Mouse (Mus musculus): ENCODE measurements around the gene Gstt1. TPM values are rescaled to one million over a fixed set of nuclear protein-coding genes. Genes with fewer than 3 reads are reported as not detected.

Gstt1 gene
- polyA plus RNA-seq, 1 experiment from 2014 or later: 3.8 TPM

GRCm38 (mm10) chr10:75830275-75830670 lies 31.9 kb upstream of the Gstt1 start:
- DNase-seq (ENCODE audit: extremely low spot score, low spot score): no peak
- Histone ChIP-seq H3K4me1 (peaks cover 22% of the 10 kb centered on the region), H3K4me3 (no peak overlapping the region), H3K9me3 (no peaks in the 10 kb centered on the region), H3K36me3 (replicated peaks) (no peaks in the 10 kb centered on the region), H3K27ac (no peak overlapping the region), H3K27me3 (ENCODE audit: poor library complexity, severe bottlenecking) (peaks cover 34% of the 10 kb centered on the region)
- WGBS: 83% methylated on average over 2 of the region's 2 CpGs

- no peaks in the 10 kb centered on the region for H3K36me3 ChIP-seq (replicated peaks)
- 80% methylated on average over 2 of the region's 2 CpGs for WGBS
- H3K9me3 ChIP-seq: no peaks in the 10 kb centered on the region
- H3K4me1 ChIP-seq: peaks cover 16% of the 10 kb centered on the region
- H3K27me3 ChIP-seq (ENCODE audit: poor library complexity, severe bottlenecking): peaks cover 28% of the 10 kb centered on the region
- no peak overlapping the region for H3K4me3 ChIP-seq
- no peak for DNase-seq (ENCODE audit: extremely low spot score, low spot score)
- H3K27ac ChIP-seq: no peak overlapping the region
Measured at GRCm38 (mm10) chr10:75829529-75830274, 31.3 kb upstream of the Gstt1 start.

- Histone ChIP-seq H3K36me3 (replicated peaks) (no peaks in the 10 kb centered on the region), H3K4me3 (no peak overlapping the region), H3K9me3 (peaks cover under 1% of the 10 kb centered on the region; the same call in 1 of the 2 replicates), H3K27me3 (ENCODE audit: poor library complexity, severe bottlenecking) (peaks cover 17% of the 10 kb centered on the region), H3K27ac (no peak overlapping the region), H3K4me1 (peaks cover 5% of the 10 kb centered on the region)
- DNase-seq (ENCODE audit: extremely low spot score, low spot score): no peak
Measured at GRCm38 (mm10) chr10:75828500-75828931, 30.1 kb upstream of the Gstt1 start.

GRCm38 (mm10) chr10:75827668-75828360 lies 29.4 kb upstream of the Gstt1 start:
- WGBS: 95% methylated on average over 4 of the region's 4 CpGs
- Histone ChIP-seq H3K4me3 (no peak overlapping the region), H3K27ac (no peak overlapping the region), H3K27me3 (ENCODE audit: poor library complexity, severe bottlenecking) (peaks cover 9% of the 10 kb centered on the region), H3K9me3 (peaks cover 8% of the 10 kb centered on the region; the same call in 1 of the 2 replicates), H3K4me1 (no peaks in the 10 kb centered on the region), H3K36me3 (replicated peaks) (no peaks in the 10 kb centered on the region)
- DNase-seq (ENCODE audit: extremely low spot score, low spot score): no peak

GRCm38 (mm10) chr10:75824530-75824929 lies 26.1 kb upstream of the Gstt1 start:
- Histone ChIP-seq H3K27ac (no peak overlapping the region), H3K27me3 (ENCODE audit: poor library complexity, severe bottlenecking) (no peaks in the 10 kb centered on the region), H3K36me3 (replicated peaks) (no peaks in the 10 kb centered on the region), H3K4me1 (no peaks in the 10 kb centered on the region), H3K4me3 (no peak overlapping the region), H3K9me3 (peaks cover 8% of the 10 kb centered on the region; the same call in 1 of the 2 replicates)
- 90% methylated on average over 4 of the region's 4 CpGs for WGBS
- DNase-seq (ENCODE audit: extremely low spot score, low spot score): no peak

GRCm38 (mm10) chr10:75823782-75824181 lies 25.4 kb upstream of the Gstt1 start:
- no peaks in the 10 kb centered on the region for H3K4me1 ChIP-seq
- H3K27me3 ChIP-seq (ENCODE audit: poor library complexity, severe bottlenecking): no peaks in the 10 kb centered on the region
- H3K9me3 ChIP-seq: peaks cover 8% of the 10 kb centered on the region; the same call in 1 of the 2 replicates
- H3K36me3 ChIP-seq (replicated peaks): no peaks in the 10 kb centered on the region
- H3K4me3 ChIP-seq: no peak overlapping the region
- WGBS: 96% methylated on average over 1 of the region's 1 CpGs
- no peak for DNase-seq (ENCODE audit: extremely low spot score, low spot score)
- no peak overlapping the region for H3K27ac ChIP-seq

GRCm38 (mm10) chr10:75822443-75822842 lies 24.1 kb upstream of the Gstt1 start, which contains the start of gene Gstt4:
Gstt4 (minus strand) TSS chr10:75822543.
- Histone ChIP-seq H3K9me3 (peaks cover 8% of the 10 kb centered on the region; the same call in 1 of the 2 replicates), H3K4me1 (no peaks in the 10 kb centered on the region), H3K36me3 (replicated peaks) (no peaks in the 10 kb centered on the region), H3K4me3 (no peak within 1 kb of the TSS), H3K27me3 (ENCODE audit: poor library complexity, severe bottlenecking) (no peaks in the 10 kb centered on the region), H3K27ac (no peak within 1 kb of the TSS)
- DNase-seq (ENCODE audit: extremely low spot score, low spot score): no peak
- 93% methylated on average over 2 of the region's 2 CpGs for WGBS

GRCm38 (mm10) chr10:75819882-75820281 lies 21.5 kb upstream of the Gstt1 start:
- Histone ChIP-seq H3K4me1 (no peaks in the 10 kb centered on the region), H3K27ac (no peak overlapping the region), H3K27me3 (ENCODE audit: poor library complexity, severe bottlenecking) (no peaks in the 10 kb centered on the region), H3K9me3 (peaks cover 8% of the 10 kb centered on the region; the same call in 1 of the 2 replicates), H3K4me3 (no peak overlapping the region), H3K36me3 (replicated peaks) (no peaks in the 10 kb centered on the region)
- no peak for DNase-seq (ENCODE audit: extremely low spot score, low spot score)
- 91% methylated on average over 5 of the region's 5 CpGs for WGBS

GRCm38 (mm10) chr10:75818641-75819040 lies 20.3 kb upstream of the Gstt1 start:
- no peaks in the 10 kb centered on the region for H3K27me3 ChIP-seq (ENCODE audit: poor library complexity, severe bottlenecking)
- H3K4me1 ChIP-seq: no peaks in the 10 kb centered on the region
- no peak overlapping the region for H3K27ac ChIP-seq
- peaks cover 8% of the 10 kb centered on the region; the same call in 1 of the 2 replicates for H3K9me3 ChIP-seq
- no peak overlapping the region for H3K4me3 ChIP-seq
- WGBS: 58% methylated on average over 10 of the region's 10 CpGs
- H3K36me3 ChIP-seq (replicated peaks): no peaks in the 10 kb centered on the region
- DNase-seq (ENCODE audit: extremely low spot score, low spot score): no peak

- Histone ChIP-seq H3K27ac (no peak overlapping the region), H3K4me3 (no peak overlapping the region), H3K27me3 (ENCODE audit: poor library complexity, severe bottlenecking) (0 out of 2 replicates have a peak, but pooled peaks cover 5% of the 10 kb centered on the region), H3K9me3 (no peaks in the 10 kb centered on the region), H3K4me1 (no peaks in the 10 kb centered on the region), H3K36me3 (replicated peaks) (no peaks in the 10 kb centered on the region)
- no peak for DNase-seq (ENCODE audit: extremely low spot score, low spot score)
- WGBS: 71% methylated on average over 2 of the region's 2 CpGs
Measured at GRCm38 (mm10) chr10:75804217-75804616, 5.8 kb upstream of the Gstt1 start.

- WGBS: 2% methylated on average over 12 of the region's 12 CpGs
- H3K4me3 ChIP-seq: peak overlapping the region; percentile 56
- peak overlapping the region; percentile 62 for H3K27ac ChIP-seq
- H3K27me3 ChIP-seq (ENCODE audit: poor library complexity, severe bottlenecking): peaks cover 39% of the 10 kb centered on the region
- H3K36me3 ChIP-seq (replicated peaks): no peaks in the 10 kb centered on the region
- peak; percentile 34 for DNase-seq (ENCODE audit: extremely low spot score, low spot score)
- peaks cover 32% of the 10 kb centered on the region for H3K4me1 ChIP-seq
- no peaks in the 10 kb centered on the region for H3K9me3 ChIP-seq
Measured at GRCm38 (mm10) chr10:75797619-75798175, 687 bp downstream of the Gstt1 start.

- Histone ChIP-seq H3K4me3 (peak overlapping the region; percentile 56), H3K9me3 (no peaks in the 10 kb centered on the region), H3K4me1 (peaks cover 32% of the 10 kb centered on the region), H3K27ac (0 out of 2 replicates have a peak overlapping the region, but pooled peaks have one; percentile 36), H3K36me3 (replicated peaks) (no peaks in the 10 kb centered on the region), H3K27me3 (ENCODE audit: poor library complexity, severe bottlenecking) (peaks cover 39% of the 10 kb centered on the region)
- WGBS: 44% methylated on average over 11 of the region's 11 CpGs
- no peak for DNase-seq (ENCODE audit: extremely low spot score, low spot score)
Measured at GRCm38 (mm10) chr10:75796731-75797516, 1.5 kb downstream of the Gstt1 start.

All from forebrain, embryonic 10.5 days (tissue).